Mouse (Mus musculus) embryonic fibroblast, embryonic 13.5 days (primary cell): ENCODE results near the gene Gm3685.
"Not testable (repeated sequence)": the region's sequence is repeated elsewhere in the genome, so short reads cannot be mapped to it uniquely, and the experiment has no call there.

Source experiments
- CTCF ChIP-seq: IDR thresholded peaks from 2 replicates; pipeline ENCODE4 v1.5.1; 2011; ENCODE audit warnings: mild to moderate bottlenecking, control low read depth, low read length, moderate library complexity, borderline replicate concordance; ENCODE audit not compliant: insufficient read depth
- POLR2A ChIP-seq: IDR thresholded peaks from 2 replicates; pipeline ENCODE4 v1.6.1; 2011; ENCODE audit warnings: low read depth, mild to moderate bottlenecking, control low read depth, low read length, moderate library complexity

DNA sequence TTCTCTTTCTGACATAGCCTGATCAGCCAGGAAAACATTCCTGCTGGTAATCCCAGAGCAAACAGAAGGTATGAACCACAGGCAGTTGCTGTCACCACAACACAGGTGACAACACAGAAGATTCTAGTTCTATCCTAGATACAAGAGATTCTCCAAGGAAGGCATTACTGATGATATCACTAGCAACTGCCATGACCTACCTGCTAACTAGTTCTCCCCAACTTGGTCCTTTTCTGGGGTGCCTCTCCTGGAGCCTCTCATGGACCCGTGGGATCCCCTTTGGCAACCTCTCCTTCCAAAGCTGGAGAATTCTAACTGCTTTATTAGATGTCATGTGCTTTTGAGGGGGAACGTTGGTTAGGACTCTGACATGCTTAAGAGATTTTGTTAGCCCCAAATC lies at the start of gene Gm3685:
- not testable (repeated sequence) for TF ChIP-seq CTCF, POLR2A
